Mouse (Mus musculus): ENCODE measurements around the gene Pdpr.
"Not testable (repeated sequence)": the region's sequence is repeated elsewhere in the genome, so short reads cannot be mapped to it uniquely, and the experiment has no call there.

The Pdpr gene

DNA sequence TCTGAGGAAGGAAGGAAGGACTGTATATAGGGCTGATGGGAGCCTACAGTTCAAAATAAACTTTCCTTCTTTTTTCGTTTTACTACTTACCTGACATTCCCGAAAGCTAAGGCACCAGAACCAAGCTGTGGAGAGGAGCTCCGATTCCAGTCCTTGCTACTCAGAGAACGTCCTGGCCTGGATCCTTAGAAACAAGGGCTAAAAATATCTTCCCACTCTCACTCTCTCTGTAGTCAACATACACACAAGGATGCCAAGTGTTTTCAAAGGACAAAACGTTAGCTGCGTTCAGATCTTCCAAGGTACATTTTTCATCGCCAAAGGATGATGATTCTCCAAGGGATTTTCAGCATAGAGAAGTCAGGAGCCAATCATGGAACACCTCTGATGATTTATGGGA lies 2.7 kb upstream of the Pdpr start:
- DNase-seq, result no peak

- not testable (repeated sequence) for DNase-seq
Measured at GRCm38 (mm10) chr8:111092326-111092725, 2.1 kb upstream of the Pdpr start, which contains the start of gene Clec18a. Clec18a (minus strand) TSS chr8:111092426.

- not testable (repeated sequence) for DNase-seq
Measured at GRCm38 (mm10) chr8:111094719-111095302, 381 bp downstream of the Pdpr start.

GRCm38 (mm10) chr8:111114891-111115290 lies 20.5 kb downstream of the Pdpr start:
- DNase-seq, result no peak

DNA sequence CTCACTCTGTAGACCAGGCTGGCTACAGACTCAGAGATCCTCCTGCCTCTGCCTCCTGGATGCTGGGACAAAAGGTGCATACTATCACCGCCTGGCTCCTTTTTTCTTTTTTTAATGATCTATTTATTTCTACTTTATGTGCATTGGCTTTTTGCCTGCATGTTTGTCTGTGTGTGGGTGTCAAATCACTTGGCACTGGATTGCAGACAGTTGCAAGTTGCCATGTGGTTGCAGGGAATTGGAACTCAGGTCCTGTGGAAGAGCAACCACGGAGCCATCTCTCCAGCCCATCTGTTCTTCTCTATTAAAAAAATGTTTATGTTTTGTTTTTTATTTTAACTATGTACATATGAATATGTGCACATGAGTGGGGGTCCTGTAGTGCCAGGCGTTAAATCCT lies 25.1 kb downstream of the Pdpr start:
- DNase-seq, result no peak

GRCm38 (mm10) chr8:111130756-111131155 lies 36.3 kb downstream of the Pdpr start:
- no peak for DNase-seq

- DNase-seq, result peak; percentile 53
Measured at GRCm38 (mm10) chr8:111142521-111142920, 48.1 kb downstream of the Pdpr start.

DNA sequence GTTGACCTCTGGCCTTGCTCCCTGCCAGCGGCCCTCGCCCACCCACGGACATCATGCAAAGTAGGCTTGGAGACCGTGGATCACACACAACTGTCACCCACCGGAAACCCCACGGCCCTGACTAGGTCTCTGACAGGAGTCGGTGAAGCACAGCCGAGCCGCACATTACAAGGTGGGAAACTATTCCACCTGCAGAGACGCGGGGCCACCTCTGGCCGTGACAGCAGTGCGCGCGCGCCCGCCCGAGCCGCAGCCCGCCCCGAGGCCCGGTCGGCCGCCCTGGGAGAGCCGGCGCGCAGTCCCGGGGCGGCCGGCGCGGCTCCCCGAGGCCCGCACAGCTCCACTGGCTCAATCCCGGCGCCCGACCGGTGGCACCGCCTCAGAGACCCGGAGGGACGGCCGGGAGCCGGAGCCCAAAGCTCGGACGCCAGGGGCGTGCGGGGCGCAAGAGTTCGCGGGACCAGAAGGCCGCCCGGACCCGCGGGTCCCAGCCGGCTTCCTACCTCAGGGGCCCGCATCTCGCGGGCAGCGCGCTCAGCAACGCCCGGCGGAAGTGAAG lies 50.5 kb downstream of the Pdpr start:
- DNase-seq, result peak; percentile 34

- peak; percentile 93 for DNase-seq
Measured at GRCm38 (mm10) chr8:111145460-111146012, 51.1 kb downstream of the Pdpr start.

DNA sequence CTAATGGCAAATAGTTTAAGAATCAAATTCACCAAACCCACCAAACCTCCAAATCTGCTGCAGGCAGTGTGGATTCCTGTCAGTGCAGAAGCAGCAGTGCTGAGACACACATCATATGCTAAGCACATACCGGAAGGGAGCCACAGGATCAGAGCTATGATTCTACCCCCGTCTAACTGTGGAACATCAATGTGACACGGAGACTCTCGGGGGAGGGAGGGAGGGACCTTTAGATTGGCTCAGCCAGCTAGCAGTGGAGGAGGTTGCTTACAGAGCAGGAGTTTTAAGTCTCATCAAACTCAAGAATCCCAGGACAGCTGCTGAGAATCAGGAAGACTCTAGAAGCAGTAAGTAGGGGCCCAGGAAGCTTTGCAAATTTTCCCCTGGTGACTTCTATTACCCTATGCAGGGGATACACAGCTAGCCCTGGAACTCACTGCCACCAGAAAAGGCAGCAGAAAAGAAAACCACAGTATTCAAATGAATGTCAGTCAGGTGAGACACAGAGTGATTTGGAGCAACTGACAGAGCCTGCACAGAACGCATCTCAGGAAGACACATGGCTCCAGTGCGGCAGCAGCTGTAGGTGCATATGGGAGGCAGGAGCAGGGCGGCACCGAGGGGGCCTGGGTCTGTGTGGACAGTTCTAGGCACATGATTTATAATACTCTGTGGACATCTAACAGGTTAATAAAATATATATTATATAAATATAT lies 61.4 kb downstream of the Pdpr start:
- no peak for DNase-seq

DNA sequence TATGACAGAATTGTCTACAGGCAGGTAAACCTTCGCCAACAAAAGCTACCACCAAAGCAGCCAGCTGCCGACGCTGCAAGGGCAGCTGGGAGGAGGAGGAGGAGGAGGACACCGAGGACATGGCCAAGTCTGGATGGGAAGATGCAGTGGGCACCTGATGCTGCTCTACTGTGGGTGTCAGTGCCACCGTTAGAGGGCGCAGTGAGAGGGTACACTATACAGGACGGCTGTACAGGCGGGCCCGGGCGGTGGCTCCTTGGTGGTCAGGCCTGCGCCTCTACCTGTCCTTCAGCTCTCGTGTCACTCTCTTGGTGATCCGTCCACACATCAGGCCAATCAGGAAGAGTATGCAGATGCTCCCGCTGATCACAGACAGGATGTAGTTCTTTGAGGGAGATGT lies 63.2 kb downstream of the Pdpr start:
- peak; percentile 67 for DNase-seq

GRCm38 (mm10) chr8:111171661-111172060 lies 77.2 kb downstream of the Pdpr start:
- DNase-seq, result peak; percentile 38

DNA sequence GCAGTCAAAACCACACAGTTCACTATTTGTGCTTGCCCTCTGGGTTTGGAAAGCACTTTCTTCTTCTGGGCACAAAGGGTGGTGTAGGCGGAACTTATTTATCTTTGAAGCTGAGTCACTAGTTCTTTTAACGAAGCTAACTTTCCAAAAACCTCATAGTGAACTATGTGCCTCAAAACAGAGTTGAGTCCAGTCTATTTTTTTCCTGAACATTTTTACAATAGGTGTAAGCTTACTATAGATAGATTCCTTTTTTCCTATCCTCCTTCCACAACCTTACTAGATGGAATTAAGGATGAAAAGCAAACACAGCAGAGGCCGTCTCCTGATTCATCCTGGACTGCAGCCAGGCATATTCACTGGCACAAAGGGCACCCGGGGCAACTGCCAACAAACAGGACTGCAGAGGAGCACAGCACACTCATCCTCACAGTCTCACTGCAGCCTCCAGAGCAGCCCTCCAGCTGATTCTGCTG lies 91.1 kb downstream of the Pdpr start:
- DNase-seq, result peak; percentile 91
